8 mouse cellular contexts compared by ENCODE assay signal in genomic region chr7:97696506-97697254, GRCm38 (mm10). TPM values are rescaled to one million over a fixed set of nuclear protein-coding genes. Genes with fewer than 3 reads are reported as not detected.
DNase-seq lines count a peak whose midpoint lies in the region; ATAC-seq and TF ChIP-seq lines count a peak whose summit lies in the region.

Gene Clns1a, plus strand, starts transcription at chr7:97696634.

- H3K4me1 ChIP-seq in MEL (ENCODE audit: control insufficient read depth in 1 of 2, insufficient read depth in 2 of 2, low read length in 2 of 2) = peaks cover 14 to 24% of the 10 kb centered on the region in 2 experiments
- H3K4me1 ChIP-seq in cerebellum, adult 2 months (ENCODE audit: control insufficient read depth, insufficient read depth, low read length) = peaks cover 3% of the 10 kb centered on the region; the same call in 1 of the 2 replicates
- peaks cover 12% of the 10 kb centered on the region for H3K4me1 ChIP-seq in lung, embryonic 16.5 days (replicated peaks; ENCODE audit: control insufficient read depth, insufficient read depth, low read length)

- peaks cover 0 to 30% of the 10 kb centered on the region in 2 experiments; a peak in 3 of 4 replicates for H3K36me3 ChIP-seq in MEL (ENCODE audit: control insufficient read depth in 1 of 2, insufficient read depth in 2 of 2, low read length in 2 of 2)
- no peaks in the 10 kb centered on the region for H3K36me3 ChIP-seq in lung, embryonic 16.5 days (ENCODE audit: control insufficient read depth, insufficient read depth, low read length)

- no peaks in the 10 kb centered on the region for H3K9me3 ChIP-seq in MEL (replicated peaks; ENCODE audit: insufficient read depth, low read length)
- no peaks in the 10 kb centered on the region for H3K9me3 ChIP-seq in lung, embryonic 16.5 days (ENCODE audit: control insufficient read depth, low read length)

- H3K9ac ChIP-seq in MEL (ENCODE audit: control insufficient read depth, low read depth, low read length, poor library complexity, severe bottlenecking) = peak within 1 kb of the TSS; percentile 78
- H3K9ac ChIP-seq in lung, embryonic 16.5 days (ENCODE audit: low read length) = peak within 1 kb of the TSS; percentile 93

- no peak for TF ChIP-seq RAD21 in MEL (IDR thresholded peaks at IDR 0.05; ENCODE audit: low read depth, low read length)

- peak; percentile 73 to 82 for TF ChIP-seq POLR2A in MEL (IDR thresholded peaks at IDR 0.05; ENCODE audit: control insufficient read depth in 1 of 2, insufficient read depth in 1 of 2, low read depth in 1 of 2, low read length in 2 of 2, poor library complexity in 1 of 2)
- TF ChIP-seq POLR2A in cerebellum, adult 2 months (IDR thresholded peaks at IDR 0.05; ENCODE audit: borderline replicate concordance, insufficient read depth, low read length) = peak; percentile 84; the same call in 1 of the 2 replicates

- no peaks in the 10 kb centered on the region for H3K27me3 ChIP-seq in MEL (ENCODE audit: control insufficient read depth in 1 of 2, insufficient read depth in 2 of 2, low read length in 2 of 2)
- no peaks in the 10 kb centered on the region for H3K27me3 ChIP-seq in cerebellum, adult 2 months (ENCODE audit: control insufficient read depth, insufficient read depth, low read length)
- H3K27me3 ChIP-seq in lung, embryonic 16.5 days (ENCODE audit: control insufficient read depth, insufficient read depth, low read depth, low read length) = no peaks in the 10 kb centered on the region

- peak in 1 of 2 experiments; percentile 59; a peak in 2 of 4 replicates for TF ChIP-seq EP300 in MEL (IDR thresholded peaks at IDR 0.05; ENCODE audit: low read depth in 1 of 2, low read length in 2 of 2)

- peaks cover 44% of the 10 kb centered on the region for H3K79me2 ChIP-seq in MEL (ENCODE audit: control insufficient read depth, insufficient read depth, low read length, poor library complexity)

- peak within 1 kb of the TSS; percentile 87 to 93 for H3K4me3 ChIP-seq in MEL (ENCODE audit: control insufficient read depth in 1 of 2, insufficient read depth in 1 of 2, low read depth in 2 of 2, low read length in 2 of 2)
- H3K4me3 ChIP-seq in cerebellum, adult 2 months (replicated peaks; ENCODE audit: insufficient read depth, low read depth, low read length) = peak within 1 kb of the TSS; percentile 71
- peak within 1 kb of the TSS; percentile 99 for H3K4me3 ChIP-seq in lung, embryonic 16.5 days (ENCODE audit: low read length)

- peak; percentile 95 for DNase-seq in MEL (ENCODE audit: low read depth, low spot score)
- peak; percentile 92 to 93 for DNase-seq in cerebellum, adult 2 months
- DNase-seq in forelimb bud, embryonic 11.5 days (ENCODE audit: low read depth, low spot score) = peak; percentile 92
- peak; percentile 90 for DNase-seq in layer of hippocampus, adult 9-10 months (ENCODE audit: low spot score)
- DNase-seq in ovary, postnatal 10 days (ENCODE audit: low spot score) = peak; percentile 79
- peak; percentile 84 to 89 for DNase-seq in thymus, postnatal 10 days (ENCODE audit: low spot score in 2 of 2)

- peak within 1 kb of the TSS; percentile 41 for H3K27ac ChIP-seq in MEL (ENCODE audit: control insufficient read depth, low read depth, low read length)
- peak within 1 kb of the TSS; percentile 5; the same call in 1 of the 2 replicates for H3K27ac ChIP-seq in cerebellum, adult 2 months (ENCODE audit: insufficient read depth, low read length)
- H3K27ac ChIP-seq in lung, embryonic 16.5 days (ENCODE audit: low read length) = peak within 1 kb of the TSS; percentile 75

- no peak for TF ChIP-seq CTCF in MEL (IDR thresholded peaks at IDR 0.05 in 2 of 3, conservative IDR thresholded peaks at IDR 0.05 in 1 of 3; ENCODE audit: control insufficient read depth in 1 of 3, insufficient read depth in 1 of 3, low read depth in 2 of 3, low read length in 3 of 3, poor library complexity in 1 of 3, severe bottlenecking in 1 of 3)
- no peak for TF ChIP-seq CTCF in cerebellum, adult 2 months (IDR thresholded peaks at IDR 0.05; ENCODE audit: borderline replicate concordance, insufficient read depth, low read depth, low read length)

- under 1% methylated on average over 63 of the region's 63 CpGs for WGBS in cerebellum, adult 2 months
- WGBS in lung, embryonic 16.5 days = under 1% methylated on average over 63 of the region's 63 CpGs

- ATAC-seq in hematopoietic stem cell, adult 5-6 weeks (replicated peaks in 1 of 2; ENCODE audit: insufficient read depth in 1 of 2, low FRiP score in 2 of 2, low TSS enrichment in 1 of 2, low read depth in 1 of 2, poor library complexity in 2 of 2, severe bottlenecking in 2 of 2) = peak; percentile 95 to 99
- ATAC-seq in lung, embryonic 16.5 days (ENCODE audit: low read depth) = peak; percentile 99

- H3K4me2 ChIP-seq in lung, embryonic 16.5 days (ENCODE audit: low read depth, low read length) = peak within 1 kb of the TSS; percentile 72

TF ChIP-seq in MEL, 35 proteins besides CTCF, POLR2A, EP300 and RAD21:
- TF ChIP-seq ELF1 (IDR thresholded peaks at IDR 0.05; ENCODE audit: low read depth, low read length) (peak; percentile 49), ZKSCAN1 (IDR thresholded peaks at IDR 0.05; ENCODE audit: low read depth, low read length) (no peak), BHLHE40 (IDR thresholded peaks at IDR 0.05; ENCODE audit: borderline replicate concordance, low read depth, low read length) (peak; percentile 67; the same call in 1 of the 2 replicates), MAZ (IDR thresholded peaks at IDR 0.05; ENCODE audit: low read depth, low read length) (no peak; the same call in 1 of the 2 replicates), MYB (IDR thresholded peaks at IDR 0.05; ENCODE audit: low read depth, low read length) (no peak), POLR2AphosphoS5 (IDR thresholded peaks at IDR 0.05; ENCODE audit: borderline replicate concordance, low read depth, low read length) (0 out of 2 replicates have a peak, but pooled peaks have one; percentile 13), SIN3A (IDR thresholded peaks at IDR 0.05; ENCODE audit: low read length) (peak; percentile 96), MXI1 (IDR thresholded peaks at IDR 0.05; ENCODE audit: low read depth, low read length) (peak; percentile 96), GATA1 (IDR thresholded peaks at IDR 0.05; ENCODE audit: low read depth, low read length) (no peak), POLR2AphosphoS2 (IDR thresholded peaks at IDR 0.05; ENCODE audit: low read length) (peak; percentile 52; the same call in 1 of the 2 replicates), TCF12 (IDR thresholded peaks at IDR 0.05; ENCODE audit: low read depth, low read length) (peak; percentile 66; the same call in 1 of the 2 replicates), CHD1 (IDR thresholded peaks at IDR 0.05; ENCODE audit: low read depth, low read length) (no peak), E2F4 (IDR thresholded peaks at IDR 0.05; ENCODE audit: borderline replicate concordance, low read depth, low read length) (peak; percentile 82), ETS1 (IDR thresholded peaks at IDR 0.05; ENCODE audit: low read depth, low read length) (0 out of 2 replicates have a peak, but pooled peaks have one; percentile 29), KAT2A (conservative IDR thresholded peaks at IDR 0.05; ENCODE audit: low read depth, low read length) (peak; percentile 73; the same call in 1 of the 2 replicates), GABPA (IDR thresholded peaks at IDR 0.05; ENCODE audit: low read depth, low read length) (no peak), USF2 (IDR thresholded peaks at IDR 0.05; ENCODE audit: borderline replicate concordance in 1 of 2, insufficient read depth in 1 of 2, low read depth in 1 of 2, low read length in 2 of 2) (peak; percentile 59 to 72; a peak in 3 of 4 replicates), ZMIZ1 (IDR thresholded peaks at IDR 0.05; ENCODE audit: low read depth, low read length) (no peak), CHD2 (IDR thresholded peaks at IDR 0.05; ENCODE audit: low read length) (peak; percentile 29), NELFE (IDR thresholded peaks at IDR 0.05; ENCODE audit: low read depth, low read length) (peak; percentile 81), HCFC1 (IDR thresholded peaks at IDR 0.05; ENCODE audit: low read depth, low read length) (peak; percentile 93), ZNF384 (IDR thresholded peaks at IDR 0.05; ENCODE audit: low read depth, low read length) (no peak), MEF2A (IDR thresholded peaks at IDR 0.05; ENCODE audit: extremely low read depth, insufficient replicate concordance, low read depth, low read length, poor library complexity, severe bottlenecking) (no peak), TBP (IDR thresholded peaks at IDR 0.05; ENCODE audit: low read depth, low read length) (peak; percentile 79), MYC (IDR thresholded peaks at IDR 0.05; ENCODE audit: low read depth, low read length) (peak; percentile 100), MAX (IDR thresholded peaks at IDR 0.05; ENCODE audit: low read length) (peak; percentile 99), USF1 (IDR thresholded peaks at IDR 0.05; ENCODE audit: low read depth, low read length) (peak; percentile 95), TAL1 (IDR thresholded peaks at IDR 0.05; ENCODE audit: low read length) (no peak), JUND (IDR thresholded peaks at IDR 0.05; ENCODE audit: low read depth, low read length) (no peak), SMC3 (IDR thresholded peaks at IDR 0.05; ENCODE audit: low read depth, low read length) (no peak)

RNA-seq across cellular contexts. Expression of gene Clns1a, which starts in this region (rescaled TPM):
- 140 and 141 TPM in 2 replicates for total RNA-seq in MEL (2012; rRNA removed)
- polyA plus RNA-seq in MEL (2012; ENCODE audit: insufficient read depth in 1 of 2, insufficient read length in 2 of 2, low read depth in 1 of 2, low replicate concordance in 2 of 2, missing spikeins in 1 of 2) = 100 to 1,000 TPM; 119 to 130 TPM
- 85.0 and 91.3 TPM in 2 replicates for polyA plus RNA-seq in cerebellum, adult 2 months (2012; rRNA removed)
- 128 and 154 TPM in 2 replicates for total RNA-seq in hematopoietic stem cell, adult 5-6 weeks (2017)
- 152 and 161 TPM in 2 replicates for polyA plus RNA-seq in lung, embryonic 16.5 days (2015; fragmentation: Nextera tagmentation; extraction: Ambion mirVana)

Comparison
In these comparisons a context has a peak if more than half of its experiments do, and no peak if none do; other contexts are left out.
1. Peak in every context shown above with its lines: DNase-seq, ATAC-seq, H3K4me3 ChIP-seq and H3K27ac ChIP-seq.
2. H3K27ac ChIP-seq: peak in every context shown above with its lines; median percentile 75 in lung, embryonic 16.5 days; 41 in MEL; 5 in cerebellum, adult 2 months.